Mouse (Mus musculus): Measurements from ENCODE around the gene Gm5475.

Gm5475 gene

DNA sequence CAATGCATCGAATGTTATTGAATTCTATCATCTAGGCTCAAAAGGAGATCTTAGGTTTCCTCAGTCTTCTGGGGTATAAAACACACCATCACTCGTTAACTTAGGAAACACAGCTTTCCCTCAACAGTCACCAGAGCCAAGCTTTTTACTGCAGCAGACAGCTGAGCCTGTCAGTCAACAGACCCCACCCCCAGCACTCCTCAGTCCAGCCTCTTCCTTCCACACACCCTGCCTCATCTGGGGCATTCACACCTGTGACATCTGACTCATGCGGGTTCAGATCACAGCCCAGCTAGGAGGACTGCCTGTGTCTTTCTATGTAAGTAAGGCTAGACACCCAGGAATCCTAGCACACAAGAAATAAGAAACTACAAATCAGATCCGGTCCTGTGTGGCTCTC is 7.9 kb upstream of the Gm5475 start:
- no peak for DNase-seq (ENCODE audit: low spot score)

- DNase-seq (ENCODE audit: low spot score) = no peak
Observed at GRCm38 (mm10) chr15:100414942-100415341, 7.0 kb upstream of the Gm5475 start.

GRCm38 (mm10) chr15:100415684-100416083 is 6.3 kb upstream of the Gm5475 start:
- DNase-seq (ENCODE audit: low spot score) = no peak

DNA sequence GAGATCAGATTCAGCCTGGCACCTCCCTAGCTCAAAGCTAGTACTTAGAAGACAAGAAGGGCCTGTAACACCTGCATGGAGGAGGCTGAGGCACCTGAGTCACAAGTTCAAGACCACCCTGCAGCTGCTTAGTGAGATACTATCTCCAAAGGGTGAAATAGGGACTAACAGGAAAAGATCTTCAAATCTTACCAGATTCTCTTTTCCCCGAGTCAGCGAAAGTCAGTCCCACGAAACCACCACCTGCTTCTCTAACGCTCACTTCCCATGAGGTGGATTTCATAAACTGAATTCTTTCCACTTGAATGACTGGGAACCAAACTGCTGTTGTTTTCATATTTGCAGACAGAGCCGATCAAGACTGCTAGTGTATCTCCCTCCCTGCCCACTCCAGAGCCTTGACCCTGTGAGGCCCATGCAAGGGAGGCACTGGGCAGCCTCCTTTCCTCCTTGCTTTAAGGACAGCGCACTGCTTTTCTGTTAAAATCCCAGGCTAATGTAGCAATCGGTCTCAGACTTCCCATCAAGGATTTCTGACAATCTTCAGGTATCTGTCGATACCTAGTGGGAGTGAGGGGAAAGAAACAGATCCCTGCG is 4.0 kb upstream of the Gm5475 start:
- DNase-seq (ENCODE audit: low spot score) = no peak

DNA sequence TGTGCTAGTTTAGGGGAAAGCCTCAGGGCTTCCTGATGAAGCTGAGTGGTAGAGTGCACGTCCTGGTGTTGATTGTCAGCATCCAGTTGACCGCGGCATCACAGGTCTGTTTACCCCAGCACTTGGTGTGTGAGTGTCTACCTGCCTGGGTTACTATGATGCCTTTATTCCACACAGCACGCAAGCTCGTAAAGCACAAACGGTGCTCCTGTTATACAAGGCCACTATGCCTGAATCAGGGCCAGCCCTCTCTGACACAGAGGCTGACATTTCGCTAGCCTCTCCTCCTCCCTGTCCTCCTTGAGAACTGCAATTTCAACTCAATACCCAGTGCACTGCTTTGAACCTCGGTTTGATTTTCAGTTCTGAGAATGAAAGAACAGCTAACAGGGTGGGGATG is 2.6 kb upstream of the Gm5475 start:
- DNase-seq (ENCODE audit: low spot score) = no peak

DNA sequence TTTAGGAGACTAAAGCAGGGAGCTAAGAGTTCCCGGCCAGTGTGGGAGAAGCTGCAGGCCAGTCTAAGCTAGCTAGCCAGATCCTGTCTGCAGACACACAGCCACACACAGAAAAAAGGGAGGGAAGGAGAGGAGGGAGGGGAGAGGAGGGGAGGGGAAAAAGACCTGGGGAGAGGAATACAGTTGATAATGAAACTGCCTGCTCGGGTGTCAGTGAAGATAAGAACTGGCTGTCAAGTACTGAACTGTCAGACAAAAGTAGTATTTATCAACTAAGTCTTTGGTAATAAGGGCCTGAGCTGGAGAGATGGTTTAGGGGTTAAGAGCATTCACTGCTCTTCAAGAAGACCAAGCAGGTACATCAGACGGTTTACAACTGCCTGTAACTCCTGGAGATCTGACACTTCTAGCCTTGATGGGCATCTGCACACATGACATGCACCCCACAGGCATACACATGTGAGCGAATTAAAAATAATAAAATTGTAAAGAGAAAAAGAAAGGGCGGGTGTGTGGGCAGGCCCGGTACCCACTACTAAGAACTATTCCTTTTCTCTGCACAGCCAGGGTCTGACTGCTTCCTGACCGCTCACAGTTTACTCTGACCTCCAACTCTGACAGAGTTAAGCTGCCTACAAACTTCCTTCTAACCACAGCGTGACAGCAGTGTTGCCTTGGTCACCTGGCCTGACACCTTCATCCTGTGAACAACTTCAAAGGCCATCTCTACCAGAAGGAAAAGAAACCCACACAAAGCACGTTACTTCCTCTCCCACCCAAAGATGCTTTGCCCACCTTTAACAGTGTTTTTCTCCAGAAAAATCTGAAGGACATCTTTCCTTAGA is 1.8 kb upstream of the Gm5475 start:
- DNase-seq (ENCODE audit: low spot score) = no peak

- no peak for DNase-seq (ENCODE audit: low spot score)
Observed at GRCm38 (mm10) chr15:100421059-100421757, 739 bp upstream of the Gm5475 start.

DNA sequence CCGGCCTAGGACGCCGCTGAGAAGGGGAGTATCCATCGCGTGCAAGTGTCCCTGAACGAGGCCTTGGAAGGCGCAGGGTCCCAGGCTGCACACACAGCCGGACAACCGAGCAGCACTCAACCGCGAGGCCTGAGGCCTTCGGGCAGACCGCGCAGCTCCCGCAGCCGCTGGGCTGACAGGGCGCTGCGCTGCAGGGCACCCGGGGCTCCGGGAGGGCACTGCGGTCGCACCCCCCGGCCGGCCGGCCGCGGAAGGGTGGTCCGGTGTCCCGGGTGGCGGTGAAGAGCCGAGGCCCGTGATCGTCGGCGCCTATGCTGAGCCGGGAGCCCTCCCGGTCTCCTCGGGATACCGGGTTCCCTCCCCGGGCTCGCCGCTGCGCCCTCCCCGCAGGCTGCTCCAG is 529 bp downstream of the Gm5475 start:
- no peak for DNase-seq (ENCODE audit: low spot score)

DNA sequence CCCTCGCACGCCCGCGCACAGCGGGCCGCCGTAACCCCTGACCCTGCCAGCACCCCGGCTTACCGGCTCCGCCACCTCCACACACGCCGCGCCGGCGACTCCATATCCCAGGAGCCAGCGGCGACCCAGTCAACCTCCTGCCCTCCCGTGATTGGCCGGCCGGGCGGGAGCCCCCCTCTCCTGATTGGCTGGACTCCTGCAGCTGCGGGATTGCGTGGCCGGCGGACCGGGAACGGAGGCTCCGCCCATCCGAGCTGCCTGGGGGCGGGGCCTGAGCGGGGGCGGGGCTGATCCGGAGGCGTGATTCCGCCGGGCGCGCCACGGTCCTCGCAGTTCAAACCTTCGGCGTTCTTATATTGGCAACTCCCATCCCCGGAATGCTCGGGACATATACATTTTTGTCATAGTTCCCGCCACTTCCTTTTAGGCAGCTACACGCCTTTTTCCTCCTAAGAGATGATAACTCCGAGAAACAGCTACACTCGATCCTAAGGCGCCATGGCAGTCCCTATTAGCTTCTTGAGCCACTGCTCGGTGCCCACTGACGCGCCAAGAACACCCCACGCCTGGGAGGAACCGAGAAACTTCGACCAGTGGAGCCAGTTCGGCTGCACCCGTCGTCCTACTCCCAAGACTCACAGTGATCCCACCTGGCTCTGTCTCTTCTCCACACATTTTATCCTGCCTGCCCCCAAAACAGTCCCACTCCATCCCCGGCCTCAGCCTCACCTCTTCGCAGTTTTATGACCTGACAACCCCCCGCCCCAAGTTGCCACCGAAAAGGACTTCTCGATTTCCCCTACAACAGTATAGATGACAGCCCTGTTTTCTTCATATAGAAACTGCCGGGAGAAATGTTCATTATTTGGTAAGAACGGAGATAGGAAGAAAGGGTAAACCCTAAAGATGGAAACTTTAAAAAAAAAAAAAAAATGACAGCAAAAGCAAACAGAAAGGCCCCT is 1.2 kb downstream of the Gm5475 start:
- DNase-seq (ENCODE audit: low spot score) = peak; percentile 95

DNA sequence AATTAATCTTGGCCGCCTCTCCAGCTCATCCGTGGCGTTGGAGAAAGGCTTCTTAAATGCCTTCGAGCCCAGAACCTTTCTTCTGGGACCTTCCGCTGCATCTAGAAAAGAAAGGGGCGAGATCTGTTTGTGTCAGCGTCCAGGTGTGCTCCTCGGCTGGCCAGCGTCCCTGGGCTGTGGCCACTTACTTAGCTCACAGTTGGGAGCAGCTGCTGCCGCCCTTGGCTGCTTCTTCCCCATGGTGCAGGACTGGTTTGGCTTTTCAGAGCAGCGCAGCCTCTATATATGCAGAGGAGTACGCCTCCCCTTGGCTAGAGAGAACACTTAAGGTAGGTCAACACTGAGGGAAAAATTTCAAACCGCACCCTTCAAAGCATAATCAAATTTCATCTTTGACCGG is 2.0 kb downstream of the Gm5475 start:
- no peak for DNase-seq (ENCODE audit: low spot score)

DNA sequence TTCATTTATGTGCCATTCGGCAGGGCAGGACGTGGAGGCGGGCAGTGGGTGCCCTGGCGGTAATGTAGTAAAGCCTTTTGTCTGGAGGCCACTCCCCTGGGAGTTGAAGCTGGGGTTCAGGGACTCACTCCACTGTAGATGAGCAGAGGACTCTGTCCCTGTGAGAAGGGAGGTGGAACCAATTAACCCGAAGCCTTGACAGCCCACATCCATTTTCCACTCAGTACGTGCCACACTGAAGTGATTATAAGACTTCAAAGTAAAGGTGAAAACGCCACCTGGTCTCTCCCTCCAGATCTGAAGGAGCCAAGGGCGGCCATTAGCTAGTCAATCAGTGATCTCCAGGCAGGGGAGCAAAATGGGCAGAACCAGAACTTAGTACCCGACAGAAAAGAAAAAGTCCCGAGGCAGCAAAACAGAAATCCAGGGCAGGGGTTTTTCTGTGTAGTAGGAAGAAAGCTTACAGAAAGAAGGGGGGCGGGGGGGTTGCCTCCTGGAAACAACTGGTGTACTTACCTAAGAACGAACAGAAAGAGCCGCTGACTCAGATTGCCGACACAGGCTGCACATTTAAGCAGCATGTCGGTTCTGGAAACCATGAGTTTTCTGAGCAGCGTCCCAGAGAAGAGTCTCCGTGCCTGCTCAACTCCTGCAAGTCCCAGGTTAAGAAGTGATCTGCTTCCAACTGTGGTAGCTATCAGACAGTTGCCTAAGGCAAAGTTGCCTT is 2.6 kb downstream of the Gm5475 start, which contains the start of gene Slc11a2:
Gene Slc11a2, minus strand, starts transcription at position 677 of the 727 bp plus-strand sequence.
- no peak for DNase-seq (ENCODE audit: low spot score)

GRCm38 (mm10) chr15:100428296-100428905 is 6.5 kb downstream of the Gm5475 start:
- no peak for DNase-seq (ENCODE audit: low spot score)

GRCm38 (mm10) chr15:100429959-100430565 is 8.1 kb downstream of the Gm5475 start:
- DNase-seq (ENCODE audit: low spot score) = no peak

- no peak for DNase-seq (ENCODE audit: low spot score)
Observed at GRCm38 (mm10) chr15:100433234-100433633, 11.3 kb downstream of the Gm5475 start.

DNA sequence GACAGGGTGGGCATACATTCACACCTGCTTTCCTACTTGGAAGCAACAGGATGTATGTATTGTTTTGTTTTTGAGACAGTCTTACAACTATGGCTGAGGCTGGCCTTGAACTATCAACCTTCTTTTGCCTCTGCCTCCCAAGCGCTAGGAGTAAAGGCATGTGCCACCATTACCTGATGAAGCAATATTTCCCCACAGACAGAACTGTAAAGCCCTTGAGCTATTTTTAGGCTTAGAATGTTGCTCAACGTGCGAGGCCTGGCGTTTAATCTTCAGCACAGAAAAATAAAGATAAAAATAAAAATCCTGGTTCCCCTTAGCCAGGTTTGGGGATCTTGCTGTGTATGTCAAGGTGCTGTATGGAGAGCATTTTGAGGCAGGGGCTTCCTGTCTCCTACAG is 14.2 kb downstream of the Gm5475 start:
- no peak for DNase-seq (ENCODE audit: low spot score)

DNA sequence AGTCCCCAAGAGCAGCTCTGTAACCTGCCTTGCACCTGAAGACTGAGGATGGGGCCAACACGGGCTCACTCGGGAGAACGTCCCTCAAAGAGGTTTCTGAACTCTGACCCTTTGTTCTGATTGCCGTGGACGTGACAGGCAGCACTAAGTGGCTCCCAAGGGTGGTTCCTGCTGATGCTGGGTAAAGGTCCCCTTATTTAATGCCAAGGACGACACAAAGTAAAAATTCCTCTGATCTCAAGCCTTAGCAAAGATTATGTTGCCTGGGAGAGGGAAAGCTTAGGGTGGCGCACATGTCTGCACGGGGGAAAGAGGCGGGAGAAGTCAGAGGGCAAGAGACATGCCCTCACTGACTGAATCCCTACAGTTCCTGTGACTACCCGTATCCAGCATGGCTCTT is 14.6 kb downstream of the Gm5475 start:
- no peak for DNase-seq (ENCODE audit: low spot score)

- DNase-seq (ENCODE audit: low spot score) = peak; percentile 70
Observed at GRCm38 (mm10) chr15:100443126-100443922, 21.4 kb downstream of the Gm5475 start.

GRCm38 (mm10) chr15:100446887-100447286 is 24.9 kb downstream of the Gm5475 start:
- no peak for DNase-seq (ENCODE audit: low spot score)

GRCm38 (mm10) chr15:100448572-100448971 is 26.6 kb downstream of the Gm5475 start:
- no peak for DNase-seq (ENCODE audit: low spot score)

Measured in spleen, adult 12 weeks (tissue).